Mouse (Mus musculus) G1E-ER4 (cell line): ENCODE measurements around the gene Rcan2. TPM values are rescaled to one million over a fixed set of nuclear protein-coding genes. Genes with fewer than 3 reads are reported as not detected.

ENCODE experiments used
- GATA1 ChIP-seq: IDR thresholded peaks from one replicate; pipeline ENCODE4 v1.8.0; 2012; ENCODE audit warnings: low read length, inconsistent platforms
- polyA plus RNA-seq: library from polyadenylated mRNA; stranded (reverse); fragments of >175 nt; gene quantifications from 2 replicates; pipeline ENCODE4 v1.2.3, GENCODE M21; 2012

Gene Rcan2
- polyA plus RNA-seq, 1 experiment = not detected

- no peak for TF ChIP-seq GATA1
Observed at GRCm38 (mm10) chr17:43817171-43817570, 16.0 kb downstream of the Rcan2 start.

GRCm38 (mm10) chr17:43818390-43818789 is 17.2 kb downstream of the Rcan2 start:
- TF ChIP-seq GATA1 = no peak

GRCm38 (mm10) chr17:43820904-43821303 is 19.8 kb downstream of the Rcan2 start:
- no peak for TF ChIP-seq GATA1

GRCm38 (mm10) chr17:43822207-43822606 is 21.1 kb downstream of the Rcan2 start:
- TF ChIP-seq GATA1 = no peak

- no peak for TF ChIP-seq GATA1
Observed at GRCm38 (mm10) chr17:43822630-43823029, 21.5 kb downstream of the Rcan2 start.

- no peak for TF ChIP-seq GATA1
Observed at GRCm38 (mm10) chr17:43824781-43825410, 23.7 kb downstream of the Rcan2 start.

GRCm38 (mm10) chr17:43827261-43827660 is 26.1 kb downstream of the Rcan2 start:
- no peak for TF ChIP-seq GATA1

GRCm38 (mm10) chr17:43832401-43833124 is 31.4 kb downstream of the Rcan2 start:
- TF ChIP-seq GATA1 = no peak

- no peak for TF ChIP-seq GATA1
Observed at GRCm38 (mm10) chr17:43840208-43840607, 39.1 kb downstream of the Rcan2 start.

GRCm38 (mm10) chr17:43846714-43847113 is 45.6 kb downstream of the Rcan2 start:
- TF ChIP-seq GATA1 = no peak

- no peak for TF ChIP-seq GATA1
Observed at GRCm38 (mm10) chr17:43848903-43849302, 47.8 kb downstream of the Rcan2 start.

- TF ChIP-seq GATA1 = no peak
Observed at GRCm38 (mm10) chr17:43855132-43855531, 54.0 kb downstream of the Rcan2 start.

- TF ChIP-seq GATA1 = no peak
Observed at GRCm38 (mm10) chr17:43856081-43856480, 54.9 kb downstream of the Rcan2 start.

GRCm38 (mm10) chr17:43868808-43869207 is 67.7 kb downstream of the Rcan2 start:
- TF ChIP-seq GATA1 = no peak

- no peak for TF ChIP-seq GATA1
Observed at GRCm38 (mm10) chr17:43869677-43870076, 68.5 kb downstream of the Rcan2 start.

- TF ChIP-seq GATA1 = no peak
Observed at GRCm38 (mm10) chr17:43874417-43874816, 73.3 kb downstream of the Rcan2 start.

GRCm38 (mm10) chr17:43877425-43877824 is 76.3 kb downstream of the Rcan2 start:
- TF ChIP-seq GATA1 = no peak

GRCm38 (mm10) chr17:43883016-43883415 is 81.9 kb downstream of the Rcan2 start:
- TF ChIP-seq GATA1 = no peak
